Mouse (Mus musculus): ENCODE measurements at regions not wholly inside any gene's neighbourhood (a gene's known extent, or its start where the extent isn't known, plus 50 kb on each side); places are given as distances from the start of the nearest gene placed in this dataset.

DNA sequence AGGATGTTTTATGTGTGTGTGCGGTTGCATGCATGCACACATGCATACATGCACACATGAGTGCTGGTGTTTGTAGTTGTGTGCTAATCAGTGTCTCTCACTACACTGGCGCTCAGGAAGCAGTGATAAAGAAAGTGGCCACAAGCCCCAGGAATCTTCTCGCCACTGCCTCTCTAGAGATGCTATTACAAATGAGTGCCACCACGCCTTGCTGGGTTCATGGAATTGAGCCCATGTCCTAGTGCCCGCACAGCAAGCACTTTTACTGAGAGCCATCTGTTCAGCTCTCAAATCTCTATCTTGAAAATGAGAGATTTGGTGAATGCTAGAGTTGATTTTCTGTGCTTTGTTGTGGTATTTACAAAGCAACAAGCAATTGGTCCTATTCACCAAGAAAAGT is 373.3 kb downstream of the Lpin1 start:
- no peaks in the 10 kb centered on the region for H3K9me3 ChIP-seq
- no peaks in the 10 kb centered on the region for H3K4me1 ChIP-seq (replicated peaks)
- no peak overlapping the region for H3K4me3 ChIP-seq
- no peak overlapping the region for H3K27ac ChIP-seq
- no peak for ATAC-seq (ENCODE audit: low FRiP score)
- no peak overlapping the region for H3K9ac ChIP-seq
- H3K4me2 ChIP-seq: no peak overlapping the region
- no peaks in the 10 kb centered on the region for H3K36me3 ChIP-seq
- no peaks in the 10 kb centered on the region for H3K27me3 ChIP-seq
- WGBS: 88% methylated on average over 5 of the region's 5 CpGs

DNA sequence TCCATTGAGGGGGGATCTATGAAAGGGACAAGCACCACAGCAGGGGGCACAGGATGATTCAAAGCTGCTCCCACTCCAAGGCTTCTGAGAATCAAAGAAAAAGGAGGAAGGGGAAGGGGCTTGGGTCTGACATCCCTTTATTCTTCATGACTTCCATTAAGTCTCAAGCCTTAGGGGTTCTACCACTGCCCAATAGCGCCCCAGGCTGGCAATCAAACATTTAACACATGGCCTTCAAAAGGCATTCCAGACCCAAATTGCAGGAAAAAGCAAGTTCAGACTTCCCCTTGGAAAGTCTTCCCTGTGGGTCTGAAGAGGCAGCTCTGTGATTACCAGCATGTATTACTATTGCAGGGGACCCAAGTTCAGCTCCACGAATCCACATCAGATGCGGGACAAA is 377.2 kb downstream of the Lpin1 start:
- Histone ChIP-seq H3K36me3 (no peaks in the 10 kb centered on the region), H3K9me3 (no peaks in the 10 kb centered on the region), H3K4me3 (no peak overlapping the region), H3K27me3 (no peaks in the 10 kb centered on the region), H3K9ac (no peak overlapping the region), H3K27ac (no peak overlapping the region), H3K4me2 (no peak overlapping the region), H3K4me1 (replicated peaks) (no peaks in the 10 kb centered on the region)
- ATAC-seq (ENCODE audit: low FRiP score): no peak
- WGBS: 84% methylated on average over 3 of the region's 3 CpGs

DNA sequence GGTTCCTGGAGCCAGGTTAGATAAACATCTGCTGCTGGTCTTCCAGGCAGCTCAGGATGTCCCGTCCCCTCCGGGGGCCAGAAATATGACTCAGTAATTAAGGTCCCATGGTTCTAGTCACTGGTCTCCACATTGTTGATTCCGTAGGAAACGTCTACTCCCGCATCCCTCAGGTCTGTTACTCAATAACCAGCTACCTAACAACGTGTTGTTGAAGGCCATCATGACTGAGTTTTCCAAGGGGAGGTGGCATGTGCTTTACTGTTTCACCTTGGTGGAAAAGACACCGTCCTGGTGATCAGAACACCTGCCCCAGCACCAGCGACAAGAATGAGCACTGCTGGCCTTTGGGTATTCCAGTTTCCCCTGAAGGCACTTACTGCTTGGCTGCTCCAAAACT is 377.9 kb downstream of the Lpin1 start:
- no peak overlapping the region for H3K9ac ChIP-seq
- no peaks in the 10 kb centered on the region for H3K4me1 ChIP-seq (replicated peaks)
- no peak for ATAC-seq (ENCODE audit: low FRiP score)
- no peak overlapping the region for H3K4me3 ChIP-seq
- H3K36me3 ChIP-seq: no peaks in the 10 kb centered on the region
- H3K27ac ChIP-seq: no peak overlapping the region
- no peaks in the 10 kb centered on the region for H3K27me3 ChIP-seq
- no peaks in the 10 kb centered on the region for H3K9me3 ChIP-seq
- no peak overlapping the region for H3K4me2 ChIP-seq
- 90% methylated on average over 8 of the region's 8 CpGs for WGBS

DNA sequence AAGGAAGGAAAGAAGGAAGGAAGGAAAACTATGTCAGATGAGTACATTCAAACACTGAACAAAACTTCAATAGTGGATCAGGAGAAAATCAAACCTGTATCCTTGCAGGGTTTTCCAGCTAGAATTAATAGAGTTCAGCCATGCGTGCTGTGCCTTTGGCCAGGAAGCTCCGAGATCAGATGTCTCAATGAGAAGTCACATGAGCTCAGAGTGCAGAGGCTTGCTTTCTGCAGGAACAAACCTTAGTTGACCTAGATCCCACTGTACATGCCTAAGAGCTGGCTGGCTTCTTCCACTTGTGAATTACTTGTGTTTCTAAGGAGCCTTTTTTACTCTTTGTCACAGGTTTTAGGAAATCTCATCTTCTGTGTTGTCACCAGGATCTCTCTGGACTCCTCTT is 378.7 kb downstream of the Lpin1 start:
- no peak overlapping the region for H3K27ac ChIP-seq
- WGBS: 57% methylated on average over 2 of the region's 2 CpGs
- H3K4me1 ChIP-seq (replicated peaks): no peaks in the 10 kb centered on the region
- no peak overlapping the region for H3K4me2 ChIP-seq
- no peaks in the 10 kb centered on the region for H3K27me3 ChIP-seq
- no peak overlapping the region for H3K9ac ChIP-seq
- H3K4me3 ChIP-seq: no peak overlapping the region
- ATAC-seq (ENCODE audit: low FRiP score): no peak
- H3K36me3 ChIP-seq: no peaks in the 10 kb centered on the region
- no peaks in the 10 kb centered on the region for H3K9me3 ChIP-seq

DNA sequence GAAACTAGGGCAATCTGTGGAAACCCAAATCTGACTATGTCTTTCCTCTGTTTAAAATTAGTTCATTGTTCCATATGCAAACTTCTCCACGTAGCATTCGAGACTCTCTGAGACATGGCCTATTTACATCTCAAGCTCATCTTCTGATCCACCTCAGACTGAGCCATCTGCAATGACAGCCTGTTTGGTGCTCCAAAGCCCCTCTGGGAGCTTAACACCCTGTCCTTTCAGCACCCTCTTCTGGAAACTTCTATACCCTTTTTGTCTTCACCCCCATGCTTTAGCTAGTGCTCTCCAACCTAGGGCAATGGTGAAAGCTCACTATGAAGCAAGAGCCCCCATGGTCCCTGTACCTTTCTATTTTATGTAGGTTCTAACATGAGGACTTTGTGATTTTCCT is 379.7 kb downstream of the Lpin1 start:
- no peak overlapping the region for H3K27ac ChIP-seq
- H3K9me3 ChIP-seq: no peaks in the 10 kb centered on the region
- H3K36me3 ChIP-seq: no peaks in the 10 kb centered on the region
- H3K27me3 ChIP-seq: no peaks in the 10 kb centered on the region
- H3K4me1 ChIP-seq (replicated peaks): no peaks in the 10 kb centered on the region
- 87% methylated on average over 2 of the region's 2 CpGs for WGBS
- H3K4me2 ChIP-seq: no peak overlapping the region
- H3K4me3 ChIP-seq: no peak overlapping the region
- ATAC-seq (ENCODE audit: low FRiP score): no peak
- H3K9ac ChIP-seq: no peak overlapping the region

DNA sequence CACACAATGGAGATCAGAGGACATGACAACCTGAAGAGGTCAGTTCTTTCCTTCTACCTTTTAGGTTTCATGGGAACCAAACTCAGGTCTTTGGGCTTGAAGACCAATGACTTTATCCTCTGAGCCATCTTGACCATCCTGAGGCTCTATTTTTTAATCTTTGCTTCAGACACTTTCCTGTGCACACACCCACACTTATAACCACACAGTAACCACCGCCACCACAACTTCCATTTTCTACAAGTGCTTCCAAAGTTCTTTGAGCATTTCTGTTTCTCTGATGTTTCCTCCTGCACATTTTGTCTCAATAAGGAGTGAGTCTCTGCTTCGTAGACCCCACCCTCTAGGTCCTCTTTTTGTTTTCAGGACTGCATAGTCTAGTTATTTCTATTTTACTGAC is 385.3 kb downstream of the Lpin1 start:
- Histone ChIP-seq H3K27ac (no peak overlapping the region), H3K4me2 (no peak overlapping the region)
- ATAC-seq (ENCODE audit: low FRiP score): no peak

DNA sequence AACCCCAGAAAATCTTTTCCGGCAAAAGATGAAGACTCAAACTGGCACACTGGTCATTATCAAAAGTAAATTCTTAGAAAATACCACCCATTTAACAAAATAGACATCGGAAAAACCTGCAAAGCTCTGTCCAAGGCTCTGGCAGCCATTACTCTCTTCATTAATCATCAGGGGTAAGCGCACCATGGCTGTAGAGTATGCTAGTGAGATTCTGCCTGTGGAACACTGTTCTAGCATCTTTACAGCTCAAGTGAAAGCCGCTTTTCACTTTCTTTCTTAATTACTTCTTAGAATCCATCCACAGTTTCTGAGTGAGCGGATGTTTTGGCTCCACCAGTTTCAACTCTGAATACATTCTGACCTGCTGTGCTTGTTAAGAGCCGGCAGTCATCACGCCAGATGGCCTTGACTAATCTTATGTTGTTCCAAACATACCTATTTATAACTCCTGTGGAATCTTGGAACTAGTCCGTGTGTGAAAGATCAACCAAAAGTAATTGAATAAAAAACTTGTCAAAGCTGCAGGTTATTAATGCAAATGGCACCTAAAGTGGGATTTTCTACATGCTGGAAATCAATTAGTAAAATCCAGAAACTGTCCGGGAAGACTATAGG is 387.8 kb downstream of the Lpin1 start:
- no peak overlapping the region for H3K4me2 ChIP-seq
- 63% methylated on average over 9 of the region's 9 CpGs for WGBS
- H3K9ac ChIP-seq: no peak overlapping the region
- ATAC-seq (ENCODE audit: low FRiP score): no peak
- no peak overlapping the region for H3K4me3 ChIP-seq
- no peaks in the 10 kb centered on the region for H3K36me3 ChIP-seq
- peaks cover 6% of the 10 kb centered on the region; the same call in 1 of the 2 replicates for H3K4me1 ChIP-seq (replicated peaks)
- no peaks in the 10 kb centered on the region for H3K9me3 ChIP-seq
- no peaks in the 10 kb centered on the region for H3K27me3 ChIP-seq
- H3K27ac ChIP-seq: no peak overlapping the region

More for the DNA sequence above, 385.3 kb downstream of the Lpin1 start:
- Histone ChIP-seq H3K27me3 (no peaks in the 10 kb centered on the region), H3K4me1 (replicated peaks) (peaks cover 6% of the 10 kb centered on the region; the same call in 1 of the 2 replicates), H3K4me3 (no peak overlapping the region), H3K9ac (no peak overlapping the region), H3K36me3 (no peaks in the 10 kb centered on the region), H3K9me3 (no peaks in the 10 kb centered on the region)
- 93% methylated on average over 2 of the region's 2 CpGs for WGBS

DNA sequence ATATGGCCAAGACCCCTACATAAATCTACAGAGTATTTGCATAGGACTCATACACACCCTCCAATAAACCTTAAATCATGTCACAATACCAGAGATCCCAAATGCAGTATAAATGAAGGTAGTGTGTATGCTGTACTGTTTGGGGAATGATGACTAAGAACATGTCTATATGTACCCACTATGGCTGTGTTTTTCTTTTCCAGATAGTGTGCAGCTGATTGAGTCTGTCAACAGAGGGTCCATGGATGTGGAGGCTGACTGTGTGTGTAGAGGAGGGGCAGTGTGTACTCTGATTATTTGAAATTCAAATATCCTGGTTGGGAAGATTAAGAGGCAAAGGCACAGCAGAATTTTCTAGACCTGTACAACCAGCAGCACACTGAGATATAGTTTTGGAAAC is 388.6 kb downstream of the Lpin1 start:
- no peak overlapping the region for H3K27ac ChIP-seq
- H3K9me3 ChIP-seq: no peaks in the 10 kb centered on the region
- no peak overlapping the region for H3K4me2 ChIP-seq
- H3K36me3 ChIP-seq: no peaks in the 10 kb centered on the region
- H3K27me3 ChIP-seq: no peaks in the 10 kb centered on the region
- no peak overlapping the region for H3K9ac ChIP-seq
- ATAC-seq (ENCODE audit: low FRiP score): no peak
- H3K4me3 ChIP-seq: no peak overlapping the region
- H3K4me1 ChIP-seq (replicated peaks): peaks cover 6% of the 10 kb centered on the region; the same call in 1 of the 2 replicates

DNA sequence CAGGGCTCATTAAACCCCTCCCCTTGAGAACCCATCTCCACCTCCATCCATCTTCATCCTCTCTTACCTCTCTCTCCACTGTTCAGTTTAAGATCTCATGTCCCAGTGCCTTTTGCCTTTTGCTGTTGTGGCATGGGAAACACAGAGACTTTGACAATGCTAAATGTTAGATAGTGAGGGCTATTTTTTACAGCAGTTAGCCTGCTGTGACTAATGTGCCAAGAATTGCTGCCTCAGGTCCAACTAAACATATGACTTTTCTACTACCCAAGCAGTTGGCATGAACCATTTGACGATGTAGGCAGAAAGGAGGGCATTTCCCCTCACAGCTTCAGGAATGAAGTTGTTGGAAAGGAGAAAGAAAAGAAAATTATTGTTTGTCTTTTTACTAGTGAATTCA is 389.6 kb downstream of the Lpin1 start:
- H3K36me3 ChIP-seq: no peaks in the 10 kb centered on the region
- H3K27ac ChIP-seq: no peak overlapping the region
- no peak overlapping the region for H3K9ac ChIP-seq
- no peaks in the 10 kb centered on the region for H3K27me3 ChIP-seq
- H3K4me2 ChIP-seq: no peak overlapping the region
- H3K4me1 ChIP-seq (replicated peaks): peaks cover 6% of the 10 kb centered on the region; the same call in 1 of the 2 replicates
- no peaks in the 10 kb centered on the region for H3K9me3 ChIP-seq
- WGBS: 97% methylated on average over 1 of the region's 1 CpGs
- no peak for ATAC-seq (ENCODE audit: low FRiP score)
- no peak overlapping the region for H3K4me3 ChIP-seq

DNA sequence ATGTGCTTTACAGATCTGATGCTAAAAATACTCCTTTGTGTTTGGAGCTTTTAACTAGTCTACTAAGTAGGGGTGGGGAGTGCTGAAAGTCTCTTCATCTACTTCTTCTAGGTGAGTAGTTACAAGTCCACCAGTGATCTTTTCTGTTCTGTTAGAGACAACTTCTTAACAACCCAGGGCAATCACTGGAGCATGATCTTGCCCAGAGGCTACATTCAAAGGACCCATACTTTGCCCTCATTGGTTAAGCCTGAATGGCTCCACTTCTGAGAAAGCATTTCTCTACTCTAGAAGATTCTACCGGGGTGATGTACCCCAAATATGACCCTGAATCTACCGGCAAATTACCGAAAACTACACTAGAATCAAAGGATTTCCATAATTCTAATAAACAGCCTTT is 390.2 kb downstream of the Lpin1 start:
- peaks cover 6% of the 10 kb centered on the region; the same call in 1 of the 2 replicates for H3K4me1 ChIP-seq (replicated peaks)
- no peaks in the 10 kb centered on the region for H3K27me3 ChIP-seq
- H3K9me3 ChIP-seq: no peaks in the 10 kb centered on the region
- H3K36me3 ChIP-seq: no peaks in the 10 kb centered on the region
- ATAC-seq (ENCODE audit: low FRiP score): no peak
- H3K4me3 ChIP-seq: no peak overlapping the region
- no peak overlapping the region for H3K9ac ChIP-seq
- no peak overlapping the region for H3K27ac ChIP-seq
- H3K4me2 ChIP-seq: no peak overlapping the region
- WGBS: 96% methylated on average over 3 of the region's 3 CpGs

DNA sequence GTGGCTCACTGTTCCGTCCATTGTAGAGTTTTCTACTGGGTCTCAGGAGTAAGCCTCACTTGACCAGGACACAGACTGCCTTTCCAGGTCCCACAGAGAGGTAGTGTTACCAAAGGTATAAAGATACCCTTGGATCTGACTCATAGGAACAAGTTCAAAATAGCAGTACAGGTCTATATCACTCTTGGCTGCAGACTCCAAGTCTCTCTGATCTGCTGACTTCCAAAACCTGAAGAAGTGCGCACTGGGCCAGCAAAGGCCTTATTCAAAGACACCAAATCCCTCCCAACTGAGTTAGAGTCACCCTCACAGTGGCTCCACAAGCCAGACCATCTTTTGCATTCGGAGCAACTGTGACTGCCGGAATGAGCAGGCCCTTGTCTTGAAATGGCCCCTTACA is 391.9 kb downstream of the Lpin1 start:
- ATAC-seq (ENCODE audit: low FRiP score): no peak
- Histone ChIP-seq H3K4me3 (no peak overlapping the region), H3K4me2 (no peak overlapping the region), H3K9ac (no peak overlapping the region), H3K27ac (no peak overlapping the region), H3K27me3 (no peaks in the 10 kb centered on the region), H3K36me3 (no peaks in the 10 kb centered on the region), H3K9me3 (no peaks in the 10 kb centered on the region), H3K4me1 (replicated peaks) (peaks cover 6% of the 10 kb centered on the region; the same call in 1 of the 2 replicates)
- 91% methylated on average over 4 of the region's 4 CpGs for WGBS

DNA sequence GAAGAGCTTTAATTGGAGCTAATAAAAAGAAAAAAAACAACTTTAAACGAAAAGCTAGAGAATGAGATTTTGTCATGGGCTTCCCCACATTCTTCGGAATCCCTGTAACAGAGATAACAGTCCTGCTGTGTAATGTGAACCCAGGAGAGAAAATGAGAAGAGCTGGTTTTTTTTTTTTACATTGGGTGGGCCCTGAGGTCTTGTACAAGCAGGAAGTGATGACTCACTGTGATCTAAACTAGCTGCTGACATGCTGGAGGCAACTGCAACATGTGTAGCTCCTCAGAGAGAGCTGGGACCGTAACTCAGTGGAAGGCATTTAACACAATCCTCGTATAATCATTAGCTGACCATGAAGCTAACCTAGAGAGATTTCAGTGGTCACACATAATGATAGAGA is 393.8 kb upstream of the Trib2 start:
- H3K4me2 ChIP-seq: no peak overlapping the region
- ATAC-seq (ENCODE audit: low FRiP score): no peak
- no peaks in the 10 kb centered on the region for H3K9me3 ChIP-seq

DNA sequence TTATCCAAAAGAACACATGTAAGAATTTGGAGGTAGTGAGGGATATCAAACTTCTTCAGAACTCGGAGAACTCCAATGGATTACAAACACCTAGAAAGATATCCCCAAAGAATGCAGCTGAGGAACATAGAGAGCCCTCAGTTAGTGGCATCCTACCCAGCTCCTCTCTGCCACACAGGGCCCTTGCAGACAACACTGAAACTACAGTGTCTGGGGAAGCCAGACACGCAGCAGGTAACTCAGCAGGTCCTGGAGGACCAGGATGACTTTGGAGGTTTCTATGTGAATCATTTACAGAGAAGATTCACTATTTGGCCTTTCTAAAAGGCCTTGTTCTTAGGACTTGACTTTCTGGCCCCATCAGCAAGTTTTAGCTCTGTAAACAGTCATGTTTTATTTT is 393.4 kb upstream of the Trib2 start:
- no peaks in the 10 kb centered on the region for H3K27me3 ChIP-seq
- H3K4me3 ChIP-seq: no peak overlapping the region
- H3K36me3 ChIP-seq: no peaks in the 10 kb centered on the region
- no peaks in the 10 kb centered on the region for H3K9me3 ChIP-seq
- H3K4me2 ChIP-seq: no peak overlapping the region
- no peak for ATAC-seq (ENCODE audit: low FRiP score)
- no peak overlapping the region for H3K27ac ChIP-seq
- WGBS: 72% methylated on average over 2 of the region's 2 CpGs
- no peaks in the 10 kb centered on the region for H3K4me1 ChIP-seq (replicated peaks)
- no peak overlapping the region for H3K9ac ChIP-seq

More for the DNA sequence above, 393.8 kb upstream of the Trib2 start:
- H3K36me3 ChIP-seq: no peaks in the 10 kb centered on the region
- no peaks in the 10 kb centered on the region for H3K4me1 ChIP-seq (replicated peaks)
- WGBS: 83% methylated on average over 4 of the region's 4 CpGs
- H3K9ac ChIP-seq: no peak overlapping the region
- no peak overlapping the region for H3K4me3 ChIP-seq
- no peak overlapping the region for H3K27ac ChIP-seq
- no peaks in the 10 kb centered on the region for H3K27me3 ChIP-seq

All from hindbrain, embryonic 13.5 days (tissue).